Mouse (Mus musculus) frontal cortex, postnatal 36 days (tissue): ENCODE measurements at regions not wholly inside any gene's neighbourhood (a gene's known extent, or its start where the extent isn't known, plus 50 kb on each side); places are given as distances from the start of the nearest gene placed in this dataset.

ENCODE experiments used
- DNase-seq, 2 experiments: peaks; one replicate each; pipeline ENCODE4 v3.0.0; 2022; ENCODE audit warnings: low spot score in 2 of 2

GRCm38 (mm10) chr9:118323796-118324195 is 154.2 kb upstream of the Eomes start:
- DNase-seq, result no peak

- no peak for DNase-seq
These were observed 151.4 kb upstream of the Eomes start for GRCm38 (mm10) chr9:118326656-118327055.

- no peak for DNase-seq
These were observed 150.1 kb upstream of the Eomes start for GRCm38 (mm10) chr9:118327904-118328303.

GRCm38 (mm10) chr9:118341401-118341800 is 136.6 kb upstream of the Eomes start:
- DNase-seq, result no peak

- DNase-seq, result no peak
These were observed 123.1 kb upstream of the Eomes start for GRCm38 (mm10) chr9:118354911-118355310.

GRCm38 (mm10) chr9:118357406-118357805 is 120.6 kb upstream of the Eomes start:
- no peak for DNase-seq

- DNase-seq, result no peak
These were observed 114.1 kb upstream of the Eomes start for GRCm38 (mm10) chr9:118363929-118364328.

GRCm38 (mm10) chr9:118365431-118365830 is 112.6 kb upstream of the Eomes start:
- DNase-seq, result no peak

GRCm38 (mm10) chr9:118367314-118367713 is 110.7 kb upstream of the Eomes start:
- DNase-seq, result no peak

- DNase-seq, result no peak
These were observed 107.4 kb upstream of the Eomes start for GRCm38 (mm10) chr9:118370581-118370980.

GRCm38 (mm10) chr9:118374680-118375079 is 103.3 kb upstream of the Eomes start:
- DNase-seq, result no peak

GRCm38 (mm10) chr9:118379055-118379454 is 99.0 kb upstream of the Eomes start:
- peak; percentile 8 to 9 for DNase-seq

- no peak for DNase-seq
These were observed 95.5 kb upstream of the Eomes start for GRCm38 (mm10) chr9:118382532-118382931.

GRCm38 (mm10) chr9:118384610-118385009 is 93.4 kb upstream of the Eomes start:
- no peak for DNase-seq

- no peak for DNase-seq
These were observed 90.4 kb upstream of the Eomes start for GRCm38 (mm10) chr9:118387631-118388030.

GRCm38 (mm10) chr9:118389481-118390334 is 88.3 kb upstream of the Eomes start:
- DNase-seq, result no peak

GRCm38 (mm10) chr9:118390679-118391078 is 87.3 kb upstream of the Eomes start:
- no peak for DNase-seq

- DNase-seq, result no peak
These were observed 86.3 kb upstream of the Eomes start for GRCm38 (mm10) chr9:118391715-118392114.

- DNase-seq, result no peak
These were observed 85.2 kb upstream of the Eomes start for GRCm38 (mm10) chr9:118392796-118393195.

GRCm38 (mm10) chr9:118393567-118393966 is 84.4 kb upstream of the Eomes start:
- DNase-seq, result no peak

GRCm38 (mm10) chr9:118396425-118397053 is 81.5 kb upstream of the Eomes start:
- no peak for DNase-seq

- DNase-seq, result no peak
These were observed 77.5 kb upstream of the Eomes start for GRCm38 (mm10) chr9:118400520-118400919.

GRCm38 (mm10) chr9:118401170-118401569 is 76.8 kb upstream of the Eomes start:
- DNase-seq, result no peak
